Mouse (Mus musculus) MEL (cell line): ENCODE results near the gene Schip1. TPM values are rescaled to one million over a fixed set of nuclear protein-coding genes. Genes with fewer than 3 reads are reported as not detected.

ENCODE experiments used
- DNase-seq: peaks from one replicate; pipeline ENCODE4 v3.0.0; 2011; ENCODE audit warnings: low read depth, low spot score
- H3K27ac ChIP-seq: 2 replicates; pipeline ENCODE4 v1.5.1; 2012; ENCODE audit warnings: low read depth, mild to moderate bottlenecking, control low read depth, low read length, moderate library complexity; ENCODE audit not compliant: control insufficient read depth
- H3K27me3 ChIP-seq, 2 experiments: fragments of 150-350 bp in 1 of 2; sonication (generic) in 1 of 2; 2 replicates each; pipeline ENCODE4 v1.6.1; 2012; ENCODE audit warnings: low read length in 2 of 2, mild to moderate bottlenecking in 2 of 2, improper control_type of control experiment in 1 of 2, moderate library complexity in 1 of 2; ENCODE audit not compliant: insufficient read depth in 2 of 2, control insufficient read depth in 1 of 2
- H3K36me3 ChIP-seq, 2 experiments: 2 replicates each; pipeline ENCODE4 v1.6.1; 2012 to 2014; ENCODE audit warnings: low read length in 2 of 2, improper control_type of control experiment in 1 of 2, inconsistent platforms in 1 of 2, mild to moderate bottlenecking in 1 of 2; ENCODE audit not compliant: insufficient read depth in 2 of 2, control insufficient read depth in 1 of 2
- H3K4me1 ChIP-seq, 2 experiments: fragments of 150-350 bp in 1 of 2; sonication (generic) in 1 of 2; 2 replicates each; pipeline ENCODE4 v1.6.1; 2012; ENCODE audit warnings: low read length in 2 of 2, improper control_type of control experiment in 1 of 2, mild to moderate bottlenecking in 1 of 2; ENCODE audit not compliant: insufficient read depth in 2 of 2, control insufficient read depth in 1 of 2
- H3K4me3 ChIP-seq, 2 experiments: fragments of 150-350 bp in 1 of 2; sonication (generic) in 1 of 2; 2 replicates each; pipeline ENCODE4 v1.5.1; 2012; ENCODE audit warnings: low read depth in 2 of 2, low read length in 2 of 2, mild to moderate bottlenecking in 2 of 2, moderate library complexity in 2 of 2, control low read depth in 1 of 2, improper control_type of control experiment in 1 of 2; ENCODE audit not compliant: control insufficient read depth in 1 of 2, insufficient read depth in 1 of 2
- H3K79me2 ChIP-seq: 2 replicates; pipeline ENCODE4 v1.6.1; 2012; ENCODE audit warnings: mild to moderate bottlenecking, low read length, moderate library complexity; ENCODE audit not compliant: control insufficient read depth, poor library complexity, insufficient read depth
- H3K9ac ChIP-seq: 2 replicates; pipeline ENCODE4 v1.6.1; 2012; ENCODE audit warnings: low read depth, mild to moderate bottlenecking, control low read depth, low read length, moderate library complexity; ENCODE audit not compliant: control insufficient read depth, poor library complexity, severe bottlenecking
- H3K9me3 ChIP-seq: fragments of 150-350 bp; sonication (generic); replicated peaks from 2 replicates; pipeline ENCODE4 v1.6.1; 2012; ENCODE audit warnings: mild to moderate bottlenecking, low read length, improper control_type of control experiment, moderate library complexity; ENCODE audit not compliant: insufficient read depth
- BHLHE40 ChIP-seq: IDR thresholded peaks from 2 replicates; pipeline ENCODE4 v1.6.1; 2012; ENCODE audit warnings: low read depth, mild to moderate bottlenecking, inconsistent platforms, low read length, improper control_type of control experiment, borderline replicate concordance
- CHD1 ChIP-seq: IDR thresholded peaks from 2 replicates; pipeline ENCODE4 v1.6.1; 2012; ENCODE audit warnings: low read depth, mild to moderate bottlenecking, inconsistent platforms, low read length, improper control_type of control experiment
- CHD2 ChIP-seq: IDR thresholded peaks from 2 replicates; pipeline ENCODE4 v1.6.1; 2011; ENCODE audit warnings: low read length, improper control_type of control experiment
- ETS1 ChIP-seq: IDR thresholded peaks from 2 replicates; pipeline ENCODE4 v1.6.1; 2012; ENCODE audit warnings: low read depth, mild to moderate bottlenecking, inconsistent platforms, low read length, improper control_type of control experiment, moderate library complexity
- GABPA ChIP-seq: IDR thresholded peaks from 2 replicates; pipeline ENCODE4 v1.6.1; 2012; ENCODE audit warnings: low read depth, mild to moderate bottlenecking, inconsistent platforms, low read length, improper control_type of control experiment, moderate library complexity
- GATA1 ChIP-seq: IDR thresholded peaks from 2 replicates; pipeline ENCODE4 v1.6.1; 2011; ENCODE audit warnings: low read depth, low read length, improper control_type of control experiment
- JUND ChIP-seq: IDR thresholded peaks from 2 replicates; pipeline ENCODE4 v1.6.1; 2011; ENCODE audit warnings: low read depth, mild to moderate bottlenecking, improper control_type of control experiment, low read length
- MAFK ChIP-seq: IDR thresholded peaks from 2 replicates; pipeline ENCODE4 v1.6.1; 2011; ENCODE audit warnings: low read depth, mild to moderate bottlenecking, low read length, improper control_type of control experiment, borderline replicate concordance
- MAX ChIP-seq: IDR thresholded peaks from 2 replicates; pipeline ENCODE4 v1.6.1; 2011; ENCODE audit warnings: low read length, improper control_type of control experiment
- MXI1 ChIP-seq: IDR thresholded peaks from 2 replicates; pipeline ENCODE4 v1.6.1; 2011; ENCODE audit warnings: mild to moderate bottlenecking, low read depth, low read length, improper control_type of control experiment
- POLR2AphosphoS5 ChIP-seq: IDR thresholded peaks from 2 replicates; pipeline ENCODE4 v1.6.1; 2012; ENCODE audit warnings: low read depth, borderline replicate concordance, mild to moderate bottlenecking, inconsistent platforms, low read length, moderate library complexity, mixed read lengths
- RAD21 ChIP-seq: IDR thresholded peaks from 2 replicates; pipeline ENCODE4 v1.6.1; 2011; ENCODE audit warnings: mild to moderate bottlenecking, low read depth, low read length, improper control_type of control experiment
- RCOR1 ChIP-seq: IDR thresholded peaks from 2 replicates; pipeline ENCODE4 v1.6.1; 2012; ENCODE audit warnings: low read depth, mild to moderate bottlenecking, inconsistent platforms, low read length, improper control_type of control experiment
- SMC3 ChIP-seq: IDR thresholded peaks from 2 replicates; pipeline ENCODE4 v1.6.1; 2011; ENCODE audit warnings: low read depth, low read length, improper control_type of control experiment
- TBP ChIP-seq: IDR thresholded peaks from 2 replicates; pipeline ENCODE4 v1.8.0; 2011; ENCODE audit warnings: low read depth, low read length, improper control_type of control experiment
- USF1 ChIP-seq: IDR thresholded peaks from 2 replicates; pipeline ENCODE4 v1.6.1; 2014; ENCODE audit warnings: low read depth, mild to moderate bottlenecking, inconsistent platforms, low read length, improper control_type of control experiment, moderate library complexity
- ZNF384 ChIP-seq: IDR thresholded peaks from 2 replicates; pipeline ENCODE4 v1.6.1; 2012; ENCODE audit warnings: low read depth, mild to moderate bottlenecking, inconsistent platforms, low read length, improper control_type of control experiment
- polyA plus RNA-seq, 2 experiments: library from polyadenylated mRNA; stranded (reverse) in 1 of 2; unstranded in 1 of 2; fragments of >175 nt in 1 of 2; fragments of >200 nt in 1 of 2; gene quantifications; 2 replicates each; pipeline versions ENCODE4 v1.2.1 to v1.2.4; 2012; ENCODE audit warnings: low replicate concordance in 2 of 2, low read depth in 1 of 2; ENCODE audit not compliant: insufficient read length in 2 of 2, insufficient read depth in 1 of 2, missing spikeins in 1 of 2
- total RNA-seq: library from RNA; depleted of rRNA; stranded (reverse); fragments of 300-350 nt; gene quantifications from 2 replicates; pipeline ENCODE4 v1.2.3, GENCODE M21; 2012

Gene Schip1
- total and polyA plus RNA-seq, 3 experiments, result 10.1 to 12.4 TPM; not detected in 1

DNA sequence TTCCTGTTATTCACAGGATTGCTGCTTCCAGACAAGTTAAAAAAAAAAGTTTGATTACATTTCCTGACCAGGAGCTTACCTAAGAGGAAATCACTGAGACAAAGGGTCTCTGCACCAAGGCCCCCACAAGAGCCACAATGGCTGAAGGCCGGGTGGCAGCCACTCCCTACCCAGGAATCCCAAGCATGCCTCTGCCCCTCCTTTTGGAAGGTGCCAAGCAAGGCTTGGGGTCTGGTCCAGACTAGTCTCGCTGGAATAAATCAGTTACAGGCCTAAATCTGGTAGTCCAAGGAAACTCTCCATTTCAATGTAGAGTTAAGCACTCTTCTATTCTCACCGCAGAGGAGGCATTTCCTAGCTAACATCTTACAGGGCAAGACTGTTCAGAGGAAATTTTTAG, 427.9 kb downstream of the Schip1 start:
- H3K4me3 ChIP-seq, result no peak overlapping the region
- H3K27me3 ChIP-seq, result no peaks in the 10 kb centered on the region
- no peak overlapping the region for H3K9ac ChIP-seq
- no peaks in the 10 kb centered on the region for H3K9me3 ChIP-seq
- peaks cover 8 to 17% of the 10 kb centered on the region in 2 experiments for H3K4me1 ChIP-seq
- H3K79me2 ChIP-seq, result peaks cover 13% of the 10 kb centered on the region
- peaks cover 0 to 13% of the 10 kb centered on the region in 2 experiments; a peak in 2 of 4 replicates for H3K36me3 ChIP-seq
- no peak overlapping the region for H3K27ac ChIP-seq
- TF ChIP-seq POLR2AphosphoS5, result no peak
- TF ChIP-seq GABPA, result no peak
- TF ChIP-seq CHD2, result no peak
- no peak for TF ChIP-seq SMC3
- TF ChIP-seq GATA1, result no peak
- no peak for TF ChIP-seq RAD21
- no peak for TF ChIP-seq ZNF384
- TF ChIP-seq RCOR1, result no peak
- TF ChIP-seq JUND, result no peak
- no peak for TF ChIP-seq ETS1
- TF ChIP-seq MAFK, result no peak
- DNase-seq, result no peak

DNA sequence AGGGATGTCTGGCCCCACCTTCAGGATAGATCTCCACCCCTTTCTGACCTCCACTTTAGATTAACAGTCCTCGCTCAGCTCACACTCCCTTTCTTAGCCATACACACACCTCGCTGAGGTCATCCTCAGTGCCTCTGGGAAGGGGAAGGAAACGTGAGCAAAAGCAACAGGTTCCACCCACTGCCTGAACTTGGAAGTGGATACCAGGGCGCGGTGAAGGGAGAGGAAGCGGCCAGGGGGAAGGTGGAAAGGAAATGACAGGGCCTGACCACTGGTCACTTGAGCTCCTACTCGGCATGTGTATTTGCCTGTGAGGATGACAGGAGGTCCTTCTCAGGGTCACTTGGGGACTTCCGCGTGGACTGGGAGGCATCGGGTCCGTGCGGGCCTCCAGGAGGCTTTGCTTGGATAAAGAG, 428.6 kb downstream of the Schip1 start:
- Histone ChIP-seq H3K9me3 (no peaks in the 10 kb centered on the region), H3K36me3 (peaks cover 0 to 18% of the 10 kb centered on the region in 2 experiments; a peak in 2 of 4 replicates), H3K4me3 (peak overlapping the region; percentile 94 to 98), H3K4me1 (peaks cover 9 to 18% of the 10 kb centered on the region in 2 experiments), H3K27me3 (no peaks in the 10 kb centered on the region), H3K9ac (peak overlapping the region; percentile 91), H3K79me2 (peaks cover 15% of the 10 kb centered on the region), H3K27ac (peak overlapping the region; percentile 64)
- DNase-seq, result peak; percentile 60
- TF ChIP-seq TBP (0 out of 2 replicates have a peak, but pooled peaks have one; percentile 19), CHD1 (no peak), USF1 (no peak), JUND (no peak), MAX (0 out of 2 replicates have a peak, but pooled peaks have one; percentile 14), MXI1 (no peak), BHLHE40 (peak; percentile 64)
